Mouse (Mus musculus): ENCODE measurements at regions not wholly inside any gene's neighbourhood (a gene's known extent, or its start where the extent isn't known, plus 50 kb on each side); places are given as distances from the start of the nearest gene placed in this dataset.

DNA sequence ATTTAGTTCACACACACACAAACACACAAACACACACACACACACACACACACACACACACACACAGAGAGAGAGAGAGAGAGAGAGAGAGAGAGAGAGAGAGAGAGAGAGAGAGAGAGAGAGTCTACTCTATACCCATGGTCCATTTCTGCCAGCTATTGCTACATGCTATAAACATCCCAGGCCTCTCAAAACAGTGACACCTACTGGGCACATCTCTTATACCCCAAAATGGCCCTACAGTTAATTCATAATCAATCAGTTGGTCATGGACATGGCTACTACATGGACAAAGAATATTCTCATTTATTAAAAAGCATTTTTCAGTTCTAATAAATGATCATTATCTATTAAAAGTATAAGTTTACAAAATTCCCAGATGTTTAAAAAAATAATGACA, 236.8 kb upstream of the Robo2 start:
- no peak for TF ChIP-seq GATA1 (IDR thresholded peaks at IDR 0.05; ENCODE audit: borderline replicate concordance, low read length)
- no peak for TF ChIP-seq CTCF (IDR thresholded peaks at IDR 0.05; ENCODE audit: low read depth, low read length)
- no peak for TF ChIP-seq POLR2AphosphoS5 (IDR thresholded peaks at IDR 0.05; ENCODE audit: insufficient replicate concordance, low read depth, low read length)
- TF ChIP-seq TAL1 (conservative IDR thresholded peaks at IDR 0.05; ENCODE audit: low read depth, low read length) = no peak
- TF ChIP-seq GATA2 (IDR thresholded peaks at IDR 0.05; ENCODE audit: borderline replicate concordance, low read depth, low read length) = no peak
